Mouse (Mus musculus): Measurements from ENCODE around the gene Nup62. TPM values are rescaled to one million over a fixed set of nuclear protein-coding genes. Genes with fewer than 3 reads are reported as not detected.

Gene Nup62
- polyA plus RNA-seq, 1 experiment: 102 TPM

GRCm38 (mm10) chr7:44828706-44829105, 12.8 kb downstream of the Nup62 start:
- Histone ChIP-seq H3ac (ENCODE audit: control insufficient read depth, insufficient read length, low read depth) (no peak overlapping the region), H3K79me2 (ENCODE audit: control insufficient read depth, insufficient read depth) (peaks cover 74% of the 10 kb centered on the region), H3K27me3 (ENCODE audit: control insufficient read depth, insufficient read depth, insufficient read length) (no peaks in the 10 kb centered on the region), H3K79me3 (ENCODE audit: low read depth) (peaks cover 65% of the 10 kb centered on the region), H3K36me3 (ENCODE audit: control insufficient read depth, insufficient read depth) (peaks cover 42% of the 10 kb centered on the region), H3K4me3 (ENCODE audit: insufficient read depth, poor library complexity, severe bottlenecking) (no peak overlapping the region)
- TF ChIP-seq USF1 (IDR thresholded peaks at IDR 0.05; ENCODE audit: low read depth): no peak
- no peak for TF ChIP-seq MYOD1 (IDR thresholded peaks at IDR 0.05; ENCODE audit: control insufficient read depth, insufficient read length, low read depth)
- no peak for TF ChIP-seq CTCF (IDR thresholded peaks at IDR 0.05; ENCODE audit: control insufficient read depth, insufficient read depth, insufficient read length)
- no peak for TF ChIP-seq FOSL1 (IDR thresholded peaks at IDR 0.05; ENCODE audit: insufficient read depth, low read length, poor library complexity, severe bottlenecking)

GRCm38 (mm10) chr7:44832763-44833162, 16.9 kb downstream of the Nup62 start:
- Histone ChIP-seq H3K4me3 (ENCODE audit: insufficient read depth, poor library complexity, severe bottlenecking) (no peak overlapping the region), H3K27me3 (ENCODE audit: control insufficient read depth, insufficient read depth, insufficient read length) (no peaks in the 10 kb centered on the region), H3K79me2 (ENCODE audit: control insufficient read depth, insufficient read depth) (peaks cover 34% of the 10 kb centered on the region), H3ac (ENCODE audit: control insufficient read depth, insufficient read length, low read depth) (no peak overlapping the region), H3K79me3 (ENCODE audit: low read depth) (peaks cover 26% of the 10 kb centered on the region), H3K36me3 (ENCODE audit: control insufficient read depth, insufficient read depth) (peaks cover 29% of the 10 kb centered on the region)
- TF ChIP-seq MYOD1 (IDR thresholded peaks at IDR 0.05; ENCODE audit: control insufficient read depth, insufficient read length, low read depth) (no peak), USF1 (IDR thresholded peaks at IDR 0.05; ENCODE audit: low read depth) (no peak), MAX (IDR thresholded peaks at IDR 0.05) (no peak), MYOG (IDR thresholded peaks at IDR 0.05; ENCODE audit: control insufficient read depth, extremely low read depth, insufficient read length) (no peak), CTCF (IDR thresholded peaks at IDR 0.05; ENCODE audit: control insufficient read depth, insufficient read depth, insufficient read length) (no peak), FOSL1 (IDR thresholded peaks at IDR 0.05; ENCODE audit: insufficient read depth, low read length, poor library complexity, severe bottlenecking) (no peak), CEBPB (IDR thresholded peaks at IDR 0.05; ENCODE audit: low read depth) (no peak)

GRCm38 (mm10) chr7:44835373-44836015, 19.6 kb downstream of the Nup62 start:
- peaks cover 7% of the 10 kb centered on the region for H3K79me2 ChIP-seq (ENCODE audit: control insufficient read depth, insufficient read depth)
- H3K79me3 ChIP-seq (ENCODE audit: low read depth): peaks cover 5% of the 10 kb centered on the region
- no peaks in the 10 kb centered on the region for H3K27me3 ChIP-seq (ENCODE audit: control insufficient read depth, insufficient read depth, insufficient read length)
- TF ChIP-seq CEBPB (IDR thresholded peaks at IDR 0.05; ENCODE audit: low read depth): no peak
- TF ChIP-seq USF1 (IDR thresholded peaks at IDR 0.05; ENCODE audit: low read depth): no peak
- no peak for TF ChIP-seq MYOG (IDR thresholded peaks at IDR 0.05; ENCODE audit: control insufficient read depth, extremely low read depth, insufficient read length)
- TF ChIP-seq MYOD1 (IDR thresholded peaks at IDR 0.05; ENCODE audit: control insufficient read depth, insufficient read length, low read depth): no peak
- no peak for TF ChIP-seq MAX (IDR thresholded peaks at IDR 0.05)
- TF ChIP-seq FOSL1 (IDR thresholded peaks at IDR 0.05; ENCODE audit: insufficient read depth, low read length, poor library complexity, severe bottlenecking): no peak
- TF ChIP-seq CTCF (IDR thresholded peaks at IDR 0.05; ENCODE audit: control insufficient read depth, insufficient read depth, insufficient read length): no peak
- H3K36me3 ChIP-seq (ENCODE audit: control insufficient read depth, insufficient read depth): peaks cover 9% of the 10 kb centered on the region
- H3K4me3 ChIP-seq (ENCODE audit: insufficient read depth, poor library complexity, severe bottlenecking): no peak overlapping the region
- no peak overlapping the region for H3ac ChIP-seq (ENCODE audit: control insufficient read depth, insufficient read length, low read depth)

GRCm38 (mm10) chr7:44836016-44836404, 20.1 kb downstream of the Nup62 start:
- peaks cover 1% of the 10 kb centered on the region for H3K79me2 ChIP-seq (ENCODE audit: control insufficient read depth, insufficient read depth)
- no peak overlapping the region for H3ac ChIP-seq (ENCODE audit: control insufficient read depth, insufficient read length, low read depth)
- peaks cover 1% of the 10 kb centered on the region for H3K79me3 ChIP-seq (ENCODE audit: low read depth)
- H3K36me3 ChIP-seq (ENCODE audit: control insufficient read depth, insufficient read depth): peaks cover 4% of the 10 kb centered on the region
- TF ChIP-seq MAX (IDR thresholded peaks at IDR 0.05): no peak
- no peak for TF ChIP-seq MYOD1 (IDR thresholded peaks at IDR 0.05; ENCODE audit: control insufficient read depth, insufficient read length, low read depth)
- no peak for TF ChIP-seq CEBPB (IDR thresholded peaks at IDR 0.05; ENCODE audit: low read depth)
- no peak for TF ChIP-seq CTCF (IDR thresholded peaks at IDR 0.05; ENCODE audit: control insufficient read depth, insufficient read depth, insufficient read length)
- TF ChIP-seq FOSL1 (IDR thresholded peaks at IDR 0.05; ENCODE audit: insufficient read depth, low read length, poor library complexity, severe bottlenecking): no peak
- no peak for TF ChIP-seq MYOG (IDR thresholded peaks at IDR 0.05; ENCODE audit: control insufficient read depth, extremely low read depth, insufficient read length)
- no peak for TF ChIP-seq USF1 (IDR thresholded peaks at IDR 0.05; ENCODE audit: low read depth)
- no peak overlapping the region for H3K4me3 ChIP-seq (ENCODE audit: insufficient read depth, poor library complexity, severe bottlenecking)
- no peaks in the 10 kb centered on the region for H3K27me3 ChIP-seq (ENCODE audit: control insufficient read depth, insufficient read depth, insufficient read length)

GRCm38 (mm10) chr7:44836423-44837053, 20.6 kb downstream of the Nup62 start:
- TF ChIP-seq MYOG (IDR thresholded peaks at IDR 0.05; ENCODE audit: control insufficient read depth, extremely low read depth, insufficient read length): no peak
- no peak for TF ChIP-seq FOSL1 (IDR thresholded peaks at IDR 0.05; ENCODE audit: insufficient read depth, low read length, poor library complexity, severe bottlenecking)
- Histone ChIP-seq H3ac (ENCODE audit: control insufficient read depth, insufficient read length, low read depth) (no peak overlapping the region), H3K79me2 (ENCODE audit: control insufficient read depth, insufficient read depth) (no peaks in the 10 kb centered on the region), H3K79me3 (ENCODE audit: low read depth) (no peaks in the 10 kb centered on the region), H3K27me3 (ENCODE audit: control insufficient read depth, insufficient read depth, insufficient read length) (no peaks in the 10 kb centered on the region), H3K4me3 (ENCODE audit: insufficient read depth, poor library complexity, severe bottlenecking) (no peak overlapping the region), H3K36me3 (ENCODE audit: control insufficient read depth, insufficient read depth) (no peaks in the 10 kb centered on the region)

GRCm38 (mm10) chr7:44838073-44838472, 22.2 kb downstream of the Nup62 start:
- no peak overlapping the region for H3K4me3 ChIP-seq (ENCODE audit: insufficient read depth, poor library complexity, severe bottlenecking)
- no peaks in the 10 kb centered on the region for H3K79me3 ChIP-seq (ENCODE audit: low read depth)
- no peaks in the 10 kb centered on the region for H3K79me2 ChIP-seq (ENCODE audit: control insufficient read depth, insufficient read depth)
- H3K27me3 ChIP-seq (ENCODE audit: control insufficient read depth, insufficient read depth, insufficient read length): no peaks in the 10 kb centered on the region
- TF ChIP-seq USF1 (IDR thresholded peaks at IDR 0.05; ENCODE audit: low read depth) (no peak), FOSL1 (IDR thresholded peaks at IDR 0.05; ENCODE audit: insufficient read depth, low read length, poor library complexity, severe bottlenecking) (no peak), MAX (IDR thresholded peaks at IDR 0.05) (no peak), CEBPB (IDR thresholded peaks at IDR 0.05; ENCODE audit: low read depth) (no peak)
- no peaks in the 10 kb centered on the region for H3K36me3 ChIP-seq (ENCODE audit: control insufficient read depth, insufficient read depth)
- H3ac ChIP-seq (ENCODE audit: control insufficient read depth, insufficient read length, low read depth): no peak overlapping the region
